Mouse (Mus musculus): Measurements from ENCODE around the gene Anxa10. TPM values are rescaled to one million over a fixed set of nuclear protein-coding genes. Genes with fewer than 3 reads are reported as not detected.

Gene Anxa10
- polyA plus RNA-seq, 1 experiment from 2014 or later, result not detected

Other genes with a start within 250 kb of the Anxa10 start
- 46.7 and 47.6 TPM in 2 replicates for gene Palld, start 220.5 kb downstream of the Anxa10 start, polyA plus RNA-seq (2016; fragmentation: Nextera tagmentation; extraction: Ambion mirVana)
- gene Ddx60, start 195.1 kb downstream of the Anxa10 start, polyA plus RNA-seq (2016; fragmentation: Nextera tagmentation; extraction: Ambion mirVana), result 0.10 and 0.27 TPM in 2 replicates